Mouse (Mus musculus) heart, embryonic 10.5 days (tissue): ENCODE measurements at regions not wholly inside any gene's neighbourhood (a gene's known extent, or its start where the extent isn't known, plus 50 kb on each side); places are given as distances from the start of the nearest gene placed in this dataset.
A peak's percentile ranks its signal among the peaks of the same experiment; 100 is the strongest.

Experiments used
- DNase-seq: peaks from one replicate; pipeline ENCODE4 v3.0.0-alpha.2; 2017; ENCODE audit warnings: low spot score
- H3K27ac ChIP-seq: fragments of 300-500 bp; sonication (generic); 2 replicates; pipeline ENCODE4 v1.5.1; 2016; ENCODE audit warnings: mild to moderate bottlenecking
- H3K27me3 ChIP-seq: fragments of 300-500 bp; sonication (generic); 2 replicates; pipeline ENCODE4 v1.6.1; 2016; ENCODE audit warnings: mild to moderate bottlenecking; ENCODE audit not compliant: poor library complexity, insufficient read depth, severe bottlenecking
- H3K36me3 ChIP-seq: fragments of 300-500 bp; sonication (generic); 2 replicates; pipeline ENCODE4 v1.6.1; 2016; ENCODE audit warnings: mild to moderate bottlenecking, moderate library complexity
- H3K4me1 ChIP-seq: fragments of 300-500 bp; sonication (generic); 2 replicates; pipeline ENCODE4 v1.6.1; 2016; ENCODE audit warnings: mild to moderate bottlenecking
- H3K4me3 ChIP-seq: fragments of 300-500 bp; sonication (generic); 2 replicates; pipeline ENCODE4 v1.5.1; 2016; ENCODE audit warnings: mild to moderate bottlenecking, moderate library complexity
- H3K9me3 ChIP-seq: fragments of 300-500 bp; sonication (generic); 2 replicates; pipeline ENCODE4 v1.6.1; 2016; ENCODE audit warnings: mild to moderate bottlenecking, moderate library complexity
- WGBS: fragments of 180-500 bp; shearing (Covaris S2); methylation state at CpG from one replicate; pipeline ENCODE4 v1.1.7; 2016; 5-methylcytosine and 5-hydroxymethylcytosine counted together

GRCm38 (mm10) chr17:64382894-64383293 lies 51.2 kb upstream of the Pja2 start:
- WGBS: 88% methylated on average over 6 of the region's 6 CpGs

DNA sequence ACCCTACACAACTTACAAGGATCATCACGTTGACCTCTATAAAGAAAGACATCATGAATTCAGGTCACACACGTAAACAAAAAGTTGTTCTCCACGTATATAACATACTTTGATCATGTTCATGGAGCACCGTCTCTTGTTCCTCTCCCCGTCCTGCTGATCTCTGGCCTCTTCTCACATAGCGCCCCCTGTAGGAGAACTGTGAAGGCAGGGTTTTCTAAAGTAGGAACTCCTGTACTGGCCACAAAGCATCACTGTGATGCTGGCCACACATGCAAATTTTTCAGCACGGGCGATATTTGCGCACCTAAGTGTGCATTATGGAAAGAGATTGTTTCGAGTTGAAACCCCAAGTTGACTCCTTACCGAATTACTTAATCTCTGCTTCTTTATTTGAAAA lies 51.9 kb upstream of the Pja2 start:
- H3K4me1 ChIP-seq: no peaks in the 10 kb centered on the region
- H3K36me3 ChIP-seq: no peaks in the 10 kb centered on the region
- no peak overlapping the region for H3K4me3 ChIP-seq
- DNase-seq: no peak
- 92% methylated on average over 11 of the region's 11 CpGs for WGBS
- no peak overlapping the region for H3K27ac ChIP-seq
- H3K27me3 ChIP-seq: no peaks in the 10 kb centered on the region
- no peaks in the 10 kb centered on the region for H3K9me3 ChIP-seq

More at GRCm38 (mm10) chr17:64382894-64383293, 51.2 kb upstream of the Pja2 start:
- Histone ChIP-seq H3K4me1 (no peaks in the 10 kb centered on the region), H3K9me3 (no peaks in the 10 kb centered on the region), H3K36me3 (no peaks in the 10 kb centered on the region), H3K27ac (no peak overlapping the region), H3K27me3 (no peaks in the 10 kb centered on the region), H3K4me3 (no peak overlapping the region)
- DNase-seq: no peak

- no peaks in the 10 kb centered on the region for H3K9me3 ChIP-seq
- no peaks in the 10 kb centered on the region for H3K36me3 ChIP-seq
- H3K4me3 ChIP-seq: no peak overlapping the region
- H3K27ac ChIP-seq: no peak overlapping the region
- WGBS: 83% methylated on average over 1 of the region's 1 CpGs
- no peak for DNase-seq
- no peaks in the 10 kb centered on the region for H3K27me3 ChIP-seq
- no peaks in the 10 kb centered on the region for H3K4me1 ChIP-seq
These were observed 58.6 kb upstream of the Pja2 start for GRCm38 (mm10) chr17:64390349-64390748.

DNA sequence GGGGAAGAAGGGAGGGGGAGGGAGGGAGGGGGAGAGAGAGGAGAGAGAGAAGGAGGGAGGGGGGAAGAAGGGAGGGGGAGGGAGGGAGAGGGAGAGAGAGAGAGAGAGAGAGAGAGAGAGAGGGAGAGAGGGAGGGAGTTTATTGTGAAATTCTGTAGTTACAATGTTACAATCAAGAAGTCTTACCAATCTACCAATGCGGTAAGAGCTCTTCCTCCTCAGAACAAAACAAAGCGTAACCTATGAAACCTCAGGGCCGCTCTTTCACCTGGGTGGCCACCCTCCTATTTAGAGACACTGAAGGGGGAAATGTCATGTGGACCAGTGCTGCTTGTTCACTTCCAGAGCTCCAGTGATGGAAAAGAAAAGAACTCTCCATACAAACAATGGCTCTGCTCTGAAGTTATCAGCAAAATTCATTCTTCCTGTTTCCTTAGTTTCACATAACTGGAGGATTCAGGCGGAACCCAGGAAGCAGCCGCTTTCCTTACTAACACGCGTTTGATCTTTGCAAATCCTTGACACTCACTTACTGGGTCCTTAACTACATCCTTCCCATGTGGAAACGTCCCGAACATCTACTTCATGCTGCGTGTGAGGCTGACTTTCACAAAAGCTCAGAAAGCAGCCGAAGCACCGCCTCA lies 65.7 kb upstream of the Pja2 start:
- H3K27ac ChIP-seq: peak overlapping the region; percentile 47; the same call in 1 of the 2 replicates
- WGBS: 31% methylated on average over 12 of the region's 12 CpGs

GRCm38 (mm10) chr17:64398114-64398692 lies 66.5 kb upstream of the Pja2 start:
- WGBS: 85% methylated on average over 9 of the region's 9 CpGs
- DNase-seq: no peak
- no peaks in the 10 kb centered on the region for H3K9me3 ChIP-seq
- 0 out of 2 replicates have a peak, but pooled peaks cover 4% of the 10 kb centered on the region for H3K4me1 ChIP-seq
- H3K36me3 ChIP-seq: no peaks in the 10 kb centered on the region
- H3K27ac ChIP-seq: no peak overlapping the region
- H3K27me3 ChIP-seq: no peaks in the 10 kb centered on the region
- H3K4me3 ChIP-seq: no peak overlapping the region

More for the DNA sequence above, 65.7 kb upstream of the Pja2 start:
- Histone ChIP-seq H3K4me3 (peak overlapping the region; percentile 12; the same call in 1 of the 2 replicates), H3K27me3 (no peaks in the 10 kb centered on the region), H3K36me3 (no peaks in the 10 kb centered on the region), H3K4me1 (0 out of 2 replicates have a peak, but pooled peaks cover 4% of the 10 kb centered on the region), H3K9me3 (no peaks in the 10 kb centered on the region)
- no peak for DNase-seq

DNA sequence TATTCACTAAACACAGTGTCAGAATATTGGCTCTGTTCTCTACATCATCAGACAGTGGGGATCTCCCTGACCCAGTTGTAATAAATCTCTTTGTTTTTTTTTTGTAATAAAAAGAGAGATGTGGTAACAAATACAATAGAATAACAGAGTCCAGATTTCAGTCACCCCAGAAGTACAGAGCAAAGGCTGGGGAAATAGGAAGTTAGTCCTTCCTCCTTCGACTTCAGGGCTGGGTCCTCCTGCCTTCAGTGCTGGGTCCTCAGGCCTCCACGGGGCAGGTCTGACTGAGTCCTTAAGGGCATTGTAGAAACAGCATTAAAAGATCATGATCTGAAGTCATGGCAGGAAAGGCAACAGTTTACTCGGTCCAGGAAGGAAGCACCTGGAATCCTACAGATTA lies 67.0 kb upstream of the Pja2 start:
- Histone ChIP-seq H3K27ac (no peak overlapping the region), H3K4me3 (no peak overlapping the region), H3K36me3 (no peaks in the 10 kb centered on the region), H3K27me3 (no peaks in the 10 kb centered on the region), H3K4me1 (0 out of 2 replicates have a peak, but pooled peaks cover 4% of the 10 kb centered on the region), H3K9me3 (no peaks in the 10 kb centered on the region)
- DNase-seq: no peak
- 56% methylated on average over 3 of the region's 3 CpGs for WGBS

GRCm38 (mm10) chr17:64406742-64407254 lies 75.1 kb upstream of the Pja2 start:
- Histone ChIP-seq H3K4me1 (no peaks in the 10 kb centered on the region), H3K9me3 (no peaks in the 10 kb centered on the region), H3K36me3 (no peaks in the 10 kb centered on the region), H3K27ac (no peak overlapping the region), H3K4me3 (no peak overlapping the region), H3K27me3 (no peaks in the 10 kb centered on the region)
- no peak for DNase-seq
- 89% methylated on average over 5 of the region's 5 CpGs for WGBS

DNA sequence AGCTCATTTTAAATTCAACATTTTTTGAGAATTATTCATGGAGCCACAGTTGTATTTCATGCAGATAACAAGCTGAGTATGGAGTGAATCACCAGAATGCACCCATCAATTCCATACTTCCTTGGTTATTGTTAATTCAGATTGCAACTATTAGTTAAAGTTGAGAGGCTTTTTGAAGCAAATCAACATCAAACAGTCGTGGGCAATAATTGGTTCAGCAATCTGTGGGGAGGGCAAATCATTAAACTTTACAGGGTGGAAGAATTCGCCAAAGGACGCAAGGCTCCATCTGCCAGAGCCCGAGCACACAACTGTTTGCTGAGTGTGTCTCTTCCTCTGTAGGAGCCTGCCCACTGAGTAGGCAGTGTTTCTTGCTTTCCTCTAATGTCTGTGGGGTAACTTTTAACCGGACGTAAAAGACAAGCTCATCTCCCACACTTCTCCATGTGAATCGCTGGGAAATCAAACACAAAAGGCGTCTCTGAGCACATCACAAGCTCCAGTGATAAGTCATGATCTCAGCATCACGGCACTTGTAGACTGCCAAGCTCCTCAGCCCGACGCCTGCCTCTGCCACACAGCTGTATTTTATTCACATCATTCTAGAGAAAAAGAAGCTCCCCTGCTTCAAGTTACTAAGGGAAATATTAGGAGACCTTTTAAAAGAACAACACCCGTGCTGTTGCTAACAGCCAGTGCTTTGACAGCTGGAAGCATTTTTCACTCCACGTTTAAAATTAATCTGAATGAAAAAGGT lies 75.7 kb upstream of the Pja2 start:
- DNase-seq: no peak
- Histone ChIP-seq H3K4me1 (no peaks in the 10 kb centered on the region), H3K36me3 (no peaks in the 10 kb centered on the region), H3K4me3 (no peak overlapping the region), H3K27ac (no peak overlapping the region), H3K9me3 (no peaks in the 10 kb centered on the region), H3K27me3 (no peaks in the 10 kb centered on the region)
- WGBS: 67% methylated on average over 13 of the region's 13 CpGs

DNA sequence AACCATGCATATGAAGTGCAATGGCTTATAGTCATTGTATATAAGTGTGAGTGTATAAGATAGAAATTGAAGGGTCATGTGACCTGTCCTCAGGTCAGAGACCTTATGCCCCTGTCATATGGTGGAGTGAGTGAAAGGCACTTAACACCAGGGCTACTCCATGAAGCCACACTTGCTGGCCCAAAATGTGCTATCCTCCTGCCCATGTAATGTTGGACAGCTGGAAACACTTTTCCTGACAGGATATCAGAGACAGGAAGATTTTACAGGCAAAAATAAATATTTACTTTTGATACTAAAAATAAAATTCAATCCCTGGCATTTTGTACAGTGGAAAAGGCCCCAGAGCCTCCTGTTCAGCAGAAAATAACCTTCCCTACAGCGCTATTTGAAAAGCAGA lies 94.1 kb upstream of the Pja2 start:
- no peaks in the 10 kb centered on the region for H3K9me3 ChIP-seq
- no peaks in the 10 kb centered on the region for H3K36me3 ChIP-seq
- no peak overlapping the region for H3K27ac ChIP-seq
- H3K4me3 ChIP-seq: no peak overlapping the region
- H3K4me1 ChIP-seq: no peaks in the 10 kb centered on the region
- 78% methylated on average over 1 of the region's 1 CpGs for WGBS
- no peak for DNase-seq
- H3K27me3 ChIP-seq: no peaks in the 10 kb centered on the region

DNA sequence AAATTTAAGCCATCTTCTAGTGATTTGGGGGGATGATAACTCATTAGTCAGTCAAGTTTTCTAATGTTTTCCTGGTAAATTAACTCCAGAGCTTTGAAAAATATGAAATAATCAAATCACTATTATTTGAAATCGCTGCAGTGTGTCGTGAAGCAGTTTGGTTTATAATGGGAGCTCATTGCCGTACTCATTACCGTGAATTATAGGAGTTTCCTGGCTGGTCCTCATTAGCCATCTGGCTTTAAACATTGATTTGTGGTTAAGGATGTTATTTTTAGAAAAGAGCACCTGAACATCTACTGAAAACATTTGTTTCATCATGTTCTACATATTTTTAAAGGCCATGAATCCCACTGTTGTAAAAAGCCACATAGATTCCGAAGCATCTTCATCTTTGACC lies 94.8 kb upstream of the Pja2 start:
- Histone ChIP-seq H3K36me3 (no peaks in the 10 kb centered on the region), H3K4me1 (no peaks in the 10 kb centered on the region), H3K27ac (no peak overlapping the region), H3K27me3 (no peaks in the 10 kb centered on the region), H3K4me3 (no peak overlapping the region), H3K9me3 (no peaks in the 10 kb centered on the region)
- 84% methylated on average over 5 of the region's 5 CpGs for WGBS
- DNase-seq: no peak

DNA sequence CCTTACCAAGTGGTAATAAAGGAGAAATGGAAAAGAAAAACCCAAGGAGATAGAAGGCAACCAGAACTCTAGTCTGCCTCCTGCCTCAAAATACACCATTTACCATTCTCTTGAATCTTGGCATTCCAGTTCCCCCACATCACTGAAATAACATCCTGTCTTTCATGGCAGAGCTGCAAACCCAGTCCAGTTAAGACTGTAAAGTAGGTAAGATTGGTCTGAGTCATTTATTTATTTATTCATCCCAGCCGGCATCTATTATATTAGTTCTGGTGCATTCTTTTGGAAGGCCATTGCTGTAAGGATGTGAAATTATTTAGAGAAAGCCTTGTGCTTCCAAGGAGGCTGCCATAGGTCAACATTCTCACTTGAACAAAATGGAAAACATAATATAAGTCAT lies 107.9 kb upstream of the Pja2 start:
- DNase-seq: no peak
- no peaks in the 10 kb centered on the region for H3K9me3 ChIP-seq
- no peak overlapping the region for H3K27ac ChIP-seq
- no peaks in the 10 kb centered on the region for H3K36me3 ChIP-seq
- H3K27me3 ChIP-seq: no peaks in the 10 kb centered on the region
- no peak overlapping the region for H3K4me3 ChIP-seq
- H3K4me1 ChIP-seq: no peaks in the 10 kb centered on the region
- 74% methylated on average over 1 of the region's 1 CpGs for WGBS

GRCm38 (mm10) chr17:64454736-64455135 lies 123.0 kb upstream of the Pja2 start:
- WGBS: 58% methylated on average over 2 of the region's 2 CpGs
- DNase-seq: no peak
- no peaks in the 10 kb centered on the region for H3K4me1 ChIP-seq

DNA sequence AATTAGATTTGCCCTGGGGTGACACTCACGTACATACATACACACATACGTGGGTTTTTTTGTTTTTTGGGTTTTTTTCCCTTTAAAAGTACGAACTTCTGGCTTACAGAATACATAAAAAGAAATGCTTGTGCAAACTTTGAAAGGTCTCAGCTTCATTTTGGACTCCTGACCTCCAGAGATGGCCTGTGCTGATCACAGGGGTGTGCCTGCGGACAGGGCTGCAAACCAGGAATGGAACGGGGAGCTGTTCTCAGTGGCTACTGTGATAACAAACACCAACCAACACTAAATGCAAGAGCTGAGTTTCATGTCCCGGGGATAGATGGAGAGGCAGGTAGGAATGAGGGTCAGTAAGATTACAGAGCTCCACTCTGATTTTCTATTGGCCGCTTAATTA lies 134.3 kb upstream of the Man2a1 start:
- Histone ChIP-seq H3K27ac (no peak overlapping the region), H3K36me3 (no peaks in the 10 kb centered on the region), H3K4me1 (peaks cover 7% of the 10 kb centered on the region; the same call in 1 of the 2 replicates), H3K27me3 (no peaks in the 10 kb centered on the region), H3K9me3 (no peaks in the 10 kb centered on the region), H3K4me3 (no peak overlapping the region)
- 76% methylated on average over 7 of the region's 7 CpGs for WGBS
- no peak for DNase-seq

More at GRCm38 (mm10) chr17:64454736-64455135, 123.0 kb upstream of the Pja2 start:
- H3K9me3 ChIP-seq: no peaks in the 10 kb centered on the region
- H3K27me3 ChIP-seq: no peaks in the 10 kb centered on the region
- H3K4me3 ChIP-seq: no peak overlapping the region
- no peaks in the 10 kb centered on the region for H3K36me3 ChIP-seq
- no peak overlapping the region for H3K27ac ChIP-seq
